Mouse (Mus musculus) embryo, embryonic 10 days (tissue): ENCODE results near the gene Bpifb4.

ENCODE experiments used
- DNase-seq: peaks from one replicate; pipeline ENCODE4 v3.0.0-alpha.2; 2015; ENCODE audit warnings: low spot score

The Bpifb4 gene

DNA sequence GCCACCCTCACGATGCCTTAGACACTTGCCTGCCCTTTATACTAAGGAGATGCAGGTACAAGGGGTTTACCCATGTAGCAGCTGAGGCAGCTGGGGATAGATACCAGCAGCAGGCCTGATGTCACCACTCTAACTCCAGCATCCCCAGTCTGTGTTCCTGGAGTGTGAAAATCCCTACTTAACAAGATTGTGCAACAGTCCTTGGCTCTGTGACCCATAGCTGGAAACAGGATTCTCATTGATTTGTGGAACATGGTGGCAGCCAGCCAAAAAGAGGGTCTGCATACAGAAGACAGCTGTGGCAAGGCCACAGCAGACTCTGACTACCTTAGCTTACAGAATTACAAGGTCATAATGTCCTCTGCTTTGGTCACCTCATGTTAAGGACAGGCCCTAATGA is 67.1 kb downstream of the Bpifb4 start:
- DNase-seq, result no peak

DNA sequence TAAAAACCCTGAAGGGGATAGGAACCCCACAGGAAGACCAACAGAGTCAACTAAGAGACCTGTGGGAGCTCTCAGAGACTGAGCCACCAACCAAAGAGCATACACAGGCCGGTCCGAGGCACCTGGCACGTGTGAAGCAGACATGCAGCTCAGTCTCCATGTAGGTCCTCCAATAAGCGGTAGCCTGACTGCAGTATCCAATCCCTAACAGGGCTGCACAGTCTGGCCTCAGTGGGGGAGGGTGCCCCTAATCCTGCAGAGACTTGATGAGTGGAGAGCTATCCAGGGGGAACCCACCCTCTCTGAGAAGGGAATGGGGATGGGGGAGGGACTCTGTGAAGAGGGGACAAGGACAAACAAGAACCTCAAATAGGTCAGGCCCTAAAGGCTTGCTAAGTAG is 67.7 kb downstream of the Bpifb4 start:
- DNase-seq, result no peak

DNA sequence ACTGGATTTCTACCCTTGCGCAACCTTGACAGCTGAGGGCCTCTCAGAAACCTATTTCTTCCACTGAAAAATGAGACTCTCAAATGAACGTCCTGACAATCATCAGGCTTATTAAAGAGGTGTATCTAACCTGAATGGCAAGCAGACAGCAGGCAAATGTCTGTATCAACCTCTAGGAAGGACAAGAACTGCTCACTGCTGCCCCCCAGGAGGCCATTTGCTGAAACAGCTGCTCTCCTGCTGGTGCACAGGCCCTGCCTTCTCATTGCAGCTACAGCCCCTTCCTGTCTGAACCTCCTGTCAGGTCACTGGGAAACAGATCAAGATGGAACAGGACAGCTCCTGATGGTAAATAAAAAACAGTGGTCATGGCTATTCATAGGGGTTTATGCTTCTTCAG is 68.3 kb downstream of the Bpifb4 start:
- DNase-seq, result no peak

DNA sequence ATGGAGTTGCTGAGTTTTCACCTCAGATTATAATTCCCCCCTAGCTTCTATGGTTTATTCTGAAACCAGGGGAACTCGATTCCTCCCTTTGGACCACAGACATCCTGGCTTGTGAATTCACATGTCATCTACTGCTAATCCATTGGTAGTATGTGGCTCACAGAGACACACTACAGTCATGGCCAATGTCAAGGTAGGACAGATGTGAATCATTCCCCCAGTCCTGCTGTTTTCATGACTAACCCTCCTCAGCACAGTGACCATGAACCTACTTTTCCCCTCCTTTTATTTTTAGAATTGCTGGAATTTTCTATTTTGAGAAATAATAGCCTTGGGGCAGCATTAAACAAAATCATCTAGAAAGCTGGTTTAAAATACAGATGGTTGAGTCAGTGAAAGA is 69.4 kb downstream of the Bpifb4 start:
- DNase-seq, result no peak

DNA sequence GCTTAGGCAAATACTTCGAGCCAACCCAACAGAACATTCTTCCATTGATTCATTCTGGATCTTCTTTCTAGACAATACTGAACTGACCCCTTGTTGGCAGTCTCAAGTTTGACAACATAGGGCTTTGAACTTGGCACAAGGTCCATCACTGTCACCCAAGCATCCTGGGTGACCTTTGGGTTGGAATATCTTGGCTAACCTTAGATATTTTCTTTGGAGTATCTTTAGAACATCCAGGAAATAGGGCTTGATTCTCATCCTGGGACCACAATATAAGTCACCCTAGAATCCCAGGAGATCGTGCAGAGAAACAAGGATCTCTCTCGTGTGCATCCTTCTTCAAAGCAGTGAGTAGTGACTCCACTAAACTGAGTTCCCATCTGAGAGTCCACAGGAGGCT is 70.0 kb downstream of the Bpifb4 start, which contains the start of gene Bpifa2:
Bpifa2 (plus strand) TSS at position 301 of the 400 bp plus-strand sequence.
- DNase-seq, result no peak
